11 mouse cellular contexts compared by ENCODE assay signal in the genomic region with DNA sequence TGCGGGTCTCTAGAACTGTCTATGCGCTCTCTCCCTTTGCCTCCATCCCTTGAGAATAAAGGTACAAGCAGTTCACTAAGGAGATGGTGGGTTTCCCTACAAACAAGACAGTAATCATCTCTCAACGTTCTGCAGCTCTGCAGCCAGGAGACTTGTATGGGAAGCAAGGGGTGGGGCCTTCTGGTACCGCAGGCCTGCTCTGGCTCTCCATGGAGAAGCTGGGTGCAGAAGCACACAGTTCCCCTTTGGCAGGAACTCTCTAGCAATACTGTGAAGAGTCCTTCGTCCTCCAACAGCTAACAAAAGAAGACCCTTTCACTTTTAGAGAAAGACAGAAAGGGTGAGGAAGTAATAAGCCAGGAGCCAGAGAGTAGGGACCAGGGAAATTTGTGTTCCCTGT. TPM values are rescaled to one million over a fixed set of nuclear protein-coding genes. Genes with fewer than 3 reads are reported as not detected.
A peak's percentile ranks its signal among the peaks of the same experiment; 100 is the strongest.
DNase-seq lines count a peak whose midpoint lies in the region; ATAC-seq and TF ChIP-seq lines count a peak whose summit lies in the region.
"Had no signal": no experiment of that assay in that cellular context is flagged by ENCODE, and none has a peak within 500 bp of the region (broad histone marks: within the 10 kb centered on the region; RNA-seq: fewer than 3 reads in every experiment).

No protein-coding gene starts in this region.

- WGBS in lung, embryonic 15.5 days, result 45% methylated on average over 5 of the region's 5 CpGs
- 30% methylated on average over 5 of the region's 5 CpGs for WGBS in lung, adult 2 months
- WGBS in liver, embryonic 13.5 days (ENCODE audit: insufficient replicate concordance), result 42% methylated on average over 5 of the region's 5 CpGs
- WGBS in stomach, postnatal 0 days, result 34% methylated on average over 5 of the region's 5 CpGs
- WGBS in neural tube, embryonic 15.5 days, result 50% methylated on average over 5 of the region's 5 CpGs

- H3K4me1 ChIP-seq in lung, embryonic 15.5 days, result peaks cover 56% of the 10 kb centered on the region
- peaks cover 57% of the 10 kb centered on the region for H3K4me1 ChIP-seq in lung, adult 2 months (ENCODE audit: control insufficient read depth, insufficient read depth, low read length)
- peaks cover 86% of the 10 kb centered on the region for H3K4me1 ChIP-seq in liver, embryonic 13.5 days (replicated peaks)
- peaks cover 6% of the 10 kb centered on the region for H3K4me1 ChIP-seq in stomach, postnatal 0 days (replicated peaks; ENCODE audit: control insufficient read depth, insufficient read depth)
- peaks cover 14% of the 10 kb centered on the region for H3K4me1 ChIP-seq in neural tube, embryonic 15.5 days

- H3K9ac ChIP-seq in lung, embryonic 15.5 days, result 0 out of 2 replicates have a peak overlapping the region, but pooled peaks have one; percentile 25
- H3K9ac ChIP-seq in liver, embryonic 13.5 days, result no peak overlapping the region
- H3K9ac ChIP-seq in stomach, postnatal 0 days (ENCODE audit: low read length), result no peak overlapping the region; the same call in 1 of the 2 replicates
- H3K9ac ChIP-seq in neural tube, embryonic 15.5 days (replicated peaks), result no peak overlapping the region
- H3K9ac ChIP-seq: midbrain, embryonic 15.5 days had no signal

- peak overlapping the region; percentile 76 for H3K27ac ChIP-seq in gastrocnemius, adult 2 months
- H3K27ac ChIP-seq in lung, embryonic 15.5 days, result peak overlapping the region; percentile 8; the same call in 1 of the 2 replicates
- H3K27ac ChIP-seq in liver, embryonic 13.5 days, result peak overlapping the region; percentile 51; the same call in 1 of the 2 replicates
- peak overlapping the region; percentile 2 for H3K27ac ChIP-seq in stomach, postnatal 0 days (replicated peaks)
- no peak overlapping the region; the same call in 1 of the 2 replicates for H3K27ac ChIP-seq in neural tube, embryonic 15.5 days (replicated peaks)
- H3K27ac ChIP-seq: midbrain, embryonic 15.5 days had no signal

- no peak for TF ChIP-seq EP300 in stomach, postnatal 0 days (optimal IDR thresholded peaks at IDR 0.05)

- H3K4me2 ChIP-seq in lung, embryonic 15.5 days, result no peak overlapping the region
- 0 out of 2 replicates have a peak overlapping the region, but pooled peaks have one; percentile 6 for H3K4me2 ChIP-seq in liver, embryonic 13.5 days
- H3K4me2 ChIP-seq in stomach, postnatal 0 days (replicated peaks; ENCODE audit: low read depth), result no peak overlapping the region
- H3K4me2 ChIP-seq in neural tube, embryonic 15.5 days, result no peak overlapping the region
- H3K4me2 ChIP-seq: midbrain, embryonic 15.5 days had no signal

- intact Hi-C loops in gastrocnemius, adult 2 months (cut with DNase I), result no loop called here

- DNase-seq in gastrocnemius, adult 2 months, result no peak
- no peak for DNase-seq in gastrocnemius, postnatal 4 days (ENCODE audit: low spot score in 2 of 2)
- DNase-seq in lung, adult 2 months, result no peak
- DNase-seq in liver, embryonic 13.5 days, result no peak
- no peak for DNase-seq in stomach, postnatal 0 days (ENCODE audit: low spot score)
- DNase-seq in thymus, postnatal 25 days, result no peak
- DNase-seq: cerebellum, adult 11 months had no signal

- no peaks in the 10 kb centered on the region for H3K9me3 ChIP-seq in lung, embryonic 15.5 days
- no peaks in the 10 kb centered on the region for H3K9me3 ChIP-seq in liver, embryonic 13.5 days (replicated peaks)
- no peaks in the 10 kb centered on the region for H3K9me3 ChIP-seq in stomach, postnatal 0 days (ENCODE audit: control insufficient read depth, low read length)
- H3K9me3 ChIP-seq in neural tube, embryonic 15.5 days (replicated peaks), result no peaks in the 10 kb centered on the region
- H3K9me3 ChIP-seq: midbrain, embryonic 15.5 days had no signal

- no peak for TF ChIP-seq POLR2A in lung, adult 2 months (IDR thresholded peaks at IDR 0.05; ENCODE audit: borderline replicate concordance, extremely low read depth, low read depth, low read length)

- no peak for TF ChIP-seq CTCF in gastrocnemius, adult 2 months (IDR thresholded peaks at IDR 0.05)
- no peak for TF ChIP-seq CTCF in lung, adult 2 months (IDR thresholded peaks at IDR 0.05; ENCODE audit: insufficient read depth, low read length)
- no peak for TF ChIP-seq CTCF in stomach, postnatal 0 days (IDR thresholded peaks at IDR 0.05; ENCODE audit: low read depth)

- peak overlapping the region; percentile 46 for H3K4me3 ChIP-seq in gastrocnemius, adult 2 months
- H3K4me3 ChIP-seq in lung, embryonic 15.5 days, result no peak overlapping the region
- no peak overlapping the region for H3K4me3 ChIP-seq in lung, adult 2 months (replicated peaks; ENCODE audit: extremely low read depth, low read depth, low read length)
- H3K4me3 ChIP-seq in liver, embryonic 13.5 days (replicated peaks), result no peak overlapping the region
- no peak overlapping the region for H3K4me3 ChIP-seq in stomach, postnatal 0 days (ENCODE audit: low read depth, low read length)
- H3K4me3 ChIP-seq in neural tube, embryonic 15.5 days (replicated peaks), result no peak overlapping the region
- H3K4me3 ChIP-seq: midbrain, embryonic 15.5 days had no signal

- 0 out of 2 replicates have a peak, but pooled peaks cover 2% of the 10 kb centered on the region for H3K36me3 ChIP-seq in lung, embryonic 15.5 days
- H3K36me3 ChIP-seq in liver, embryonic 13.5 days, result peaks cover 61% of the 10 kb centered on the region
- no peaks in the 10 kb centered on the region; the same call in 1 of the 2 replicates for H3K36me3 ChIP-seq in stomach, postnatal 0 days (ENCODE audit: control insufficient read depth, insufficient read depth, low read length)
- no peaks in the 10 kb centered on the region for H3K36me3 ChIP-seq in neural tube, embryonic 15.5 days
- H3K36me3 ChIP-seq: midbrain, embryonic 15.5 days had no signal

- ATAC-seq in lung, embryonic 15.5 days (ENCODE audit: borderline replicate concordance, extremely low read depth, low FRiP score, low TSS enrichment), result no peak
- ATAC-seq in liver, embryonic 13.5 days (ENCODE audit: low read depth), result peak; percentile 16; the same call in 1 of the 2 replicates
- no peak for ATAC-seq in stomach, postnatal 0 days (ENCODE audit: low FRiP score, low TSS enrichment)
- ATAC-seq in neural tube, embryonic 15.5 days (ENCODE audit: low FRiP score), result no peak
- ATAC-seq: hindbrain, embryonic 16.5 days; midbrain, embryonic 15.5 days had no signal

- no peaks in the 10 kb centered on the region for H3K27me3 ChIP-seq in lung, embryonic 15.5 days
- no peaks in the 10 kb centered on the region for H3K27me3 ChIP-seq in liver, embryonic 13.5 days
- no peaks in the 10 kb centered on the region for H3K27me3 ChIP-seq in stomach, postnatal 0 days (ENCODE audit: control insufficient read depth, insufficient read depth, low read length)
- H3K27me3 ChIP-seq in neural tube, embryonic 15.5 days (replicated peaks), result no peaks in the 10 kb centered on the region
- H3K27me3 ChIP-seq: midbrain, embryonic 15.5 days had no signal

RNA-seq across cellular contexts. Expression of a gene that starts 8.1 kb away (rescaled TPM):
- total RNA-seq in gastrocnemius, adult 2 months (2021), result 10 to 100 TPM; 32.9 to 41.0 TPM
- total RNA-seq in gastrocnemius, postnatal 4 days (2021), result 10 to 100 TPM; 38.1 to 42.1 TPM
- polyA plus RNA-seq in lung, embryonic 15.5 days (2015; fragmentation: Nextera tagmentation; extraction: Ambion mirVana), result 92.9 and 99.0 TPM in 2 replicates
- polyA plus RNA-seq in lung, adult 2 months (2012; rRNA removed), result 64.7 and 76.3 TPM in 2 replicates
- 44.6 and 54.3 TPM in 2 replicates for polyA plus RNA-seq in liver, embryonic 13.5 days (2015; fragmentation: Nextera tagmentation; extraction: Ambion mirVana)
- 125 and 144 TPM in 2 replicates for polyA plus RNA-seq in stomach, postnatal 0 days (2015; fragmentation: Nextera tagmentation; extraction: Ambion mirVana)
- polyA plus RNA-seq in neural tube, embryonic 15.5 days (2015; fragmentation: Nextera tagmentation; extraction: Ambion mirVana), result 12.1 and 23.3 TPM in 2 replicates

RNA-seq across cellular contexts. Expression of a gene that starts 37.3 kb away (rescaled TPM):
- 100 to 1,000 TPM; 123 to 144 TPM for total RNA-seq in gastrocnemius, adult 2 months (2021)
- total RNA-seq in gastrocnemius, postnatal 4 days (2021), result 100 to 1,000 TPM; 421 to 501 TPM
- polyA plus RNA-seq in lung, embryonic 15.5 days (2015; fragmentation: Nextera tagmentation; extraction: Ambion mirVana), result 378 and 410 TPM in 2 replicates
- 17.5 and 36.0 TPM in 2 replicates for polyA plus RNA-seq in lung, adult 2 months (2012; rRNA removed)
- 161 and 182 TPM in 2 replicates for polyA plus RNA-seq in liver, embryonic 13.5 days (2015; fragmentation: Nextera tagmentation; extraction: Ambion mirVana)
- polyA plus RNA-seq in stomach, postnatal 0 days (2015; fragmentation: Nextera tagmentation; extraction: Ambion mirVana), result 116 and 127 TPM in 2 replicates
- polyA plus RNA-seq in neural tube, embryonic 15.5 days (2015; fragmentation: Nextera tagmentation; extraction: Ambion mirVana), result 171 and 210 TPM in 2 replicates
